Mouse (Mus musculus) embryonic fibroblast, embryonic 13.5 days (primary cell): ENCODE measurements at regions not wholly inside any gene's neighbourhood (a gene's known extent, or its start where the extent isn't known, plus 50 kb on each side); places are given as distances from the start of the nearest gene placed in this dataset.

Experiments
- CTCF ChIP-seq: IDR thresholded peaks from 2 replicates; pipeline ENCODE4 v1.5.1; 2011; ENCODE audit warnings: mild to moderate bottlenecking, control low read depth, low read length, moderate library complexity, borderline replicate concordance; ENCODE audit not compliant: insufficient read depth
- POLR2A ChIP-seq: IDR thresholded peaks from 2 replicates; pipeline ENCODE4 v1.6.1; 2011; ENCODE audit warnings: low read depth, mild to moderate bottlenecking, control low read depth, low read length, moderate library complexity

DNA sequence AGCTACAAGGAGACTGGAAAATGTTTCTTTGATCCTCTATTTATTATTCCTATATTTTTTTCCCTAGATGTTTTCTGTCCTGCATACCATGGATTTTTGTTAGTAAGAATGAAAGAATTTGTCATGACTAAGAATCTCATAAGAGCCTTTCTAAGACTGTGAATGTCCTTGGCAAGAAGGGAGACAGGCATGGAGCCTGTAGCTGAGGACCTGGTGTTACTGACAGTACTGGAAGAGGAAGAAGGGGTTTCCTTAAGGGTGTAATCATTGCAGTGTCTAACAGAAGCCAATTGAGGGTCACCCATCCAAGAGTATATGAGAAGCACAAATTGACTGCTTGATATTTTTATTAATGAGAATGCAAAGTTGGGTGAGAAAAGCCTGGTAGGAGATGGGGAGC is 628.3 kb upstream of the Arid1b start:
- TF ChIP-seq CTCF (no peak), POLR2A (no peak)
